Mouse (Mus musculus) forebrain, embryonic 11.5 days (tissue): ENCODE results near the gene Tctex1d1. TPM values are rescaled to one million over a fixed set of nuclear protein-coding genes. Genes with fewer than 3 reads are reported as not detected.

Experiments used
- ATAC-seq: fragments of 200-750 bp; cut with Nextera tagmentation; replicated peaks from 2 replicates; pipeline ENCODE4 v1.8.0; 2017; ENCODE audit warnings: moderate TSS enrichment; ENCODE audit not compliant: low FRiP score
- DNase-seq: peaks from one replicate; pipeline ENCODE4 v3.0.0-alpha.2; 2017; ENCODE audit warnings: low spot score
- H3K27ac ChIP-seq: fragments of 300-500 bp; sonication (generic); 2 replicates; pipeline ENCODE4 v1.5.1; 2014; ENCODE audit warnings: low read depth, low read length
- H3K27me3 ChIP-seq: fragments of 300-500 bp; sonication (generic); 2 replicates; pipeline ENCODE4 v1.6.1; 2014; ENCODE audit warnings: mild to moderate bottlenecking, low read length, mixed read lengths; ENCODE audit not compliant: control insufficient read depth, insufficient read depth
- H3K36me3 ChIP-seq: fragments of 300-500 bp; sonication (generic); 2 replicates; pipeline ENCODE4 v1.6.1; 2014; ENCODE audit warnings: mild to moderate bottlenecking, low read length, moderate library complexity, mixed read lengths; ENCODE audit not compliant: control insufficient read depth, insufficient read depth
- H3K4me1 ChIP-seq: fragments of 300-500 bp; sonication (generic); replicated peaks from 2 replicates; pipeline ENCODE4 v1.6.1; 2014; ENCODE audit warnings: low read length, mixed read lengths; ENCODE audit not compliant: control insufficient read depth, insufficient read depth
- H3K4me2 ChIP-seq: fragments of 300-500 bp; sonication (generic); 2 replicates; pipeline ENCODE4 v1.6.1; 2014; ENCODE audit warnings: low read depth, mild to moderate bottlenecking, low read length, moderate library complexity, mixed read lengths; ENCODE audit not compliant: severe bottlenecking
- H3K4me3 ChIP-seq: fragments of 300-500 bp; sonication (generic); 2 replicates; pipeline ENCODE4 v1.5.1; 2014; ENCODE audit warnings: low read depth, low read length
- H3K9ac ChIP-seq: fragments of 300-500 bp; sonication (generic); 2 replicates; pipeline ENCODE4 v1.6.1; 2014; ENCODE audit warnings: low read length
- H3K9me3 ChIP-seq: fragments of 300-500 bp; sonication (generic); 2 replicates; pipeline ENCODE4 v1.6.1; 2016; ENCODE audit warnings: low read length, mixed read lengths; ENCODE audit not compliant: control insufficient read depth
- WGBS: fragments of 180-500 bp; shearing (Covaris S2); extraction: QIAGEN DNeasy Blood & Tissue Kit; methylation state at CpG from one replicate; pipeline ENCODE4 v1.1.7; 2014; 5-methylcytosine and 5-hydroxymethylcytosine counted together
- polyA plus RNA-seq: library from polyadenylated mRNA; unstranded; fragments of >200 nt; fragmentation: Nextera tagmentation; extraction: Ambion mirVana; gene quantifications from 2 replicates; pipeline ENCODE4 v1.2.1, GENCODE M21; 2014

The Tctex1d1 gene
- polyA plus RNA-seq, 1 experiment from 2014 or later = 0.60 TPM

DNA sequence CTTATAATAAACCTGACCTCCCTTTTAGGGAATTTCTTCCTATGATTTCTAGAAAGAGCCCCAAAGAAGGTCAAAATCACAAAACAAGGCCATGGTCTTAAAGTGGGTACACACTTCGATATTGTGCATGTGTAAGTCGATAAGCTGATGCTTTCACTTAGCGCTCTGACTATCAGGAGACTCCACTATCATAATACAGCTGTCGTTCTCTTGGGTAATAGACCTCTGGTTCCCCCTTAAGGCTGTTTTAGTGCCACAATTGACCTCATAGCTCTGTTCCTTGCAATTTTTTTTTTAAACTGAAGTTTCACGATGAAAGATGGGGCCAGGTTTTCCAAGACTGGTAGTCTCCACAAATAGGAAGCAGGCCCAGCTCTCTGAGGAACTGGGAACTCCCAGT, 979 bp downstream of the Tctex1d1 start:
- Histone ChIP-seq H3K4me3 (no peak overlapping the region), H3K4me1 (peaks cover 15% of the 10 kb centered on the region), H3K4me2 (no peak overlapping the region), H3K36me3 (no peaks in the 10 kb centered on the region), H3K9me3 (no peaks in the 10 kb centered on the region), H3K9ac (no peak overlapping the region), H3K27me3 (peaks cover 28% of the 10 kb centered on the region), H3K27ac (no peak overlapping the region)
- 62% methylated on average over 5 of the region's 5 CpGs for WGBS
- no peak for DNase-seq
- ATAC-seq = no peak

GRCm38 (mm10) chr4:102981709-102982108, 3.3 kb downstream of the Tctex1d1 start:
- H3K4me1 ChIP-seq = peaks cover 8% of the 10 kb centered on the region
- WGBS = 90% methylated on average over 8 of the region's 8 CpGs
- H3K4me3 ChIP-seq = no peak overlapping the region
- H3K36me3 ChIP-seq = no peaks in the 10 kb centered on the region
- no peak overlapping the region for H3K27ac ChIP-seq
- H3K9me3 ChIP-seq = no peaks in the 10 kb centered on the region
- DNase-seq = no peak
- no peak overlapping the region for H3K4me2 ChIP-seq
- no peak overlapping the region for H3K9ac ChIP-seq
- peaks cover 19% of the 10 kb centered on the region for H3K27me3 ChIP-seq
- ATAC-seq = no peak

DNA sequence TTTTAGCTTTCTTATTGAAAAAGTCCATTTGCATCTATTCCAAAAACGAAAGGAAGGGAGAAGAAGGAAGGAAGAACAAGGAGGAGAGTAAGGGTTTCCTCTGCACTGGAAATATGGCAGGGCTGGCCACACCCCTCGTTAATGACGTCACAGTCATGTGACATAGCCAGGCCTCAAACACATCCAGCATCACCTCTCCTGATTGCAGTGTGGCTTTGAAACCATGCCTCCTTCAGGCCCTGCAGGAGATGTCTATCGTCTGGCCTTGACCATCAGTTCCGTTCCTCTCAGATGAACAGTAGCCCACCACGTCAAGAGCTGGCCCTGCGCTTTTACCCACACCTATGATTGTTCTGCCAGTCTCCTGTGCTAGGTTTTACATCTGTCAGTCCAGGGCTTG, 7.8 kb downstream of the Tctex1d1 start:
- WGBS = 71% methylated on average over 7 of the region's 7 CpGs
- no peak for ATAC-seq
- H3K4me1 ChIP-seq = no peaks in the 10 kb centered on the region

GRCm38 (mm10) chr4:102986917-102987316, 8.5 kb downstream of the Tctex1d1 start:
- H3K4me1 ChIP-seq = no peaks in the 10 kb centered on the region
- no peak overlapping the region for H3K9ac ChIP-seq
- H3K36me3 ChIP-seq = no peaks in the 10 kb centered on the region
- 2% methylated on average over 2 of the region's 2 CpGs for WGBS
- H3K27me3 ChIP-seq = no peaks in the 10 kb centered on the region
- no peaks in the 10 kb centered on the region for H3K9me3 ChIP-seq
- ATAC-seq (0 out of 2 replicates have a peak, but pooled peaks have one; percentile 39), DNase-seq (no peak)
- H3K27ac ChIP-seq = no peak overlapping the region
- H3K4me2 ChIP-seq = no peak overlapping the region
- H3K4me3 ChIP-seq = no peak overlapping the region

More for the DNA sequence above, 7.8 kb downstream of the Tctex1d1 start:
- Histone ChIP-seq H3K4me3 (no peak overlapping the region), H3K9me3 (no peaks in the 10 kb centered on the region), H3K4me2 (no peak overlapping the region), H3K36me3 (no peaks in the 10 kb centered on the region), H3K27ac (no peak overlapping the region), H3K9ac (no peak overlapping the region), H3K27me3 (no peaks in the 10 kb centered on the region)
- DNase-seq = no peak

GRCm38 (mm10) chr4:102987325-102987724, 8.9 kb downstream of the Tctex1d1 start:
- Histone ChIP-seq H3K4me3 (no peak overlapping the region), H3K9me3 (no peaks in the 10 kb centered on the region), H3K9ac (no peak overlapping the region), H3K36me3 (no peaks in the 10 kb centered on the region), H3K27ac (no peak overlapping the region; the same call in 1 of the 2 replicates), H3K27me3 (no peaks in the 10 kb centered on the region), H3K4me1 (no peaks in the 10 kb centered on the region), H3K4me2 (no peak overlapping the region)
- DNase-seq (no peak), ATAC-seq (no peak)
- WGBS = 29% methylated on average over 4 of the region's 4 CpGs

GRCm38 (mm10) chr4:102987756-102988155, 9.3 kb downstream of the Tctex1d1 start:
- DNase-seq (no peak), ATAC-seq (no peak)
- Histone ChIP-seq H3K4me3 (no peak overlapping the region), H3K9ac (no peak overlapping the region), H3K4me1 (no peaks in the 10 kb centered on the region), H3K4me2 (no peak overlapping the region), H3K27ac (no peak overlapping the region; the same call in 1 of the 2 replicates), H3K9me3 (no peaks in the 10 kb centered on the region), H3K36me3 (no peaks in the 10 kb centered on the region), H3K27me3 (no peaks in the 10 kb centered on the region)
- WGBS = 72% methylated on average over 2 of the region's 2 CpGs

DNA sequence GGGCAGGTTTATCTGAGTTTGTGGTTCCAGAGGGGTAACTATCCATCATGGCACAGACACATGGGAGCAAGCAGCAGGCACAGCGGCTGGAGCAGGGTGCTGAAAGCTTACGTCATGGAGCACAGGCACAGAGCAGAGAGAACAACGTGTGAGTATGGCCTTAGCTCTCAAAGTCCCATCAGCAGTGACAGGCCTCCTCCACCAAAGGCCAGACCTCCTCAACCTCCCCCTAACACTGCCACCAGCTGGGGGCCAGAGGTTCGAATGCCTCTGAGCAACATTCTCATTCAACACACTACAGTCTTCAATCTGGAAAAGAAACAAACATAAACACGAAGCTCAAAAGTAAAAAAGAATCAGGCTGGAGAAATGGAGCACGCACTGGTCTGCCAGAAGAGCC, 10.1 kb downstream of the Tctex1d1 start:
- no peaks in the 10 kb centered on the region for H3K36me3 ChIP-seq
- H3K9ac ChIP-seq = no peak overlapping the region
- no peak overlapping the region for H3K4me3 ChIP-seq
- ATAC-seq = no peak
- no peaks in the 10 kb centered on the region for H3K27me3 ChIP-seq
- no peaks in the 10 kb centered on the region for H3K9me3 ChIP-seq
- no peak overlapping the region for H3K27ac ChIP-seq
- WGBS = 74% methylated on average over 6 of the region's 6 CpGs
- no peak for DNase-seq
- no peak overlapping the region for H3K4me2 ChIP-seq
- no peaks in the 10 kb centered on the region for H3K4me1 ChIP-seq

DNA sequence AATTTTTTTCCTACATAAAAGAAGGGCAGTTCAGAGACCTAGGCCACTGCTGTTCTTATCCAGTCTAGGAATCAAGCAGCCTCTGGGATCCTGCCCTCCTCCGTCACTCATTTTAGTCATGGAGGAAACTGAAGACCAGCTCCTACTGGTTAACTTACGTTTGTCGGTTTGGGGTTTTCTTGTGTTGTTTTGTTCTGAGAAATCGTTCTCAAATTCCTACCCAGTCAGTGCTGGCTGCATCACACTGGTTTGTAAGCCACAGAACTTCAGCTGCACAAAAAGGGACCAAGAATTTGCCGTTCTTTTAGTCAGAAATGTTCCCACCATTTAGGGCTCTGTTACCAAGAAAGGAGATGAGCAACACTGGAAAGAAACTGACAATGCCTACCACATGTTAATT, 11.0 kb downstream of the Tctex1d1 start:
- Histone ChIP-seq H3K36me3 (no peaks in the 10 kb centered on the region), H3K27me3 (no peaks in the 10 kb centered on the region), H3K27ac (no peak overlapping the region), H3K4me3 (no peak overlapping the region), H3K4me1 (no peaks in the 10 kb centered on the region), H3K9me3 (no peaks in the 10 kb centered on the region), H3K9ac (no peak overlapping the region), H3K4me2 (no peak overlapping the region)
- ATAC-seq (no peak), DNase-seq (no peak)
- WGBS = 82% methylated on average over 5 of the region's 5 CpGs

DNA sequence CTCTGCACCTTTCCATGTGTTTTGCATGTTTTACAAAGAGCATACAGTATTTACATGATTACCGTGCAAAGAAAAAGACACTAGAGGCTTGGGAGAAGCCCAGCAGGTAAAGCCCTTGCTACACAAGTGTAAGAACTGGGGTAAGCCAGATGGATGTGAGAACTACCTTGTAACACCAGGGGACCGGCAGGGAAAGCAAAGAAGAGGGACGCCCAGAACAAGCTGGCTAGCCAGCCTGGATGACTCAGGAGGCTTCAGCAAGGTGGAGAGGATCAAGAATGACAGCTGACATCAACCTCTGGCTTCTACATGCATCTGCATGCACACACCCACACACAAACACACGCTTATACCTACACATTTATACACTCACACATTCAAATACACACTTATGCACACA, 11.6 kb downstream of the Tctex1d1 start:
- DNase-seq (no peak), ATAC-seq (no peak)
- Histone ChIP-seq H3K27ac (no peak overlapping the region), H3K4me2 (no peak overlapping the region), H3K27me3 (no peaks in the 10 kb centered on the region), H3K9ac (no peak overlapping the region), H3K4me1 (no peaks in the 10 kb centered on the region), H3K9me3 (no peaks in the 10 kb centered on the region), H3K36me3 (no peaks in the 10 kb centered on the region), H3K4me3 (no peak overlapping the region)
- 81% methylated on average over 4 of the region's 4 CpGs for WGBS
